18 mouse cellular contexts compared by ENCODE assay signal in the genomic region with DNA sequence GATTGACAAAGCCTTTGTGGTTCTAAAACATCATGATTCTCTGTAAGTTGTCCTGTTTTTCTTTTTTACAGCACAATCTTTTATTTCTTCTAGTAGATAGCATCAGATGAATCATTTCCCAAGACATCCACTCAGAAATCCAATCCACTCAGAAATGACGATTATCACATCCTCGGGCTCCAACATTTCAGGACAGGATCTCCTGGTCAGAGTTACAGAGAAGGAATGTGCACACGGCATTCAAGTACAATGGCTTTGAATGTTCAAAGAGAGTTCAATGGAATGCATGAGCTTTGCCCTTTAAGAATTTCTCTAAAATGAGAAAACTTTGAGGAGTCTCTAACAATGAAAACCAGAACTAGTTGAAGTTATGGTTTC.
DNase-seq lines count a peak whose midpoint lies in the region; ATAC-seq and TF ChIP-seq lines count a peak whose summit lies in the region.
"Had no signal": no experiment of that assay in that cellular context is flagged by ENCODE, and none has a peak within 500 bp of the region (broad histone marks: within the 10 kb centered on the region; RNA-seq: fewer than 3 reads in every experiment).

No protein-coding gene starts in this region.

- no peaks in the 10 kb centered on the region for H3K9me3 ChIP-seq in hindbrain, embryonic 11.5 days (ENCODE audit: control insufficient read depth, low read length)
- H3K9me3 ChIP-seq in hindbrain, postnatal 0 days (ENCODE audit: low read length): no peaks in the 10 kb centered on the region
- no peaks in the 10 kb centered on the region for H3K9me3 ChIP-seq in embryonic facial prominence, embryonic 15.5 days (replicated peaks)
- no peaks in the 10 kb centered on the region for H3K9me3 ChIP-seq in limb, embryonic 15.5 days
- H3K9me3 ChIP-seq: intestine, embryonic 15.5 days; stomach, embryonic 15.5 days had no signal

- H3K4me1 ChIP-seq in hindbrain, embryonic 11.5 days (replicated peaks; ENCODE audit: control insufficient read depth, insufficient read depth, low read length): no peaks in the 10 kb centered on the region; the same call in 1 of the 2 replicates
- no peaks in the 10 kb centered on the region for H3K4me1 ChIP-seq in hindbrain, postnatal 0 days (ENCODE audit: insufficient read depth, low read length)
- peaks cover 11% of the 10 kb centered on the region; the same call in 1 of the 2 replicates for H3K4me1 ChIP-seq in embryonic facial prominence, embryonic 15.5 days
- peaks cover 5% of the 10 kb centered on the region; the same call in 1 of the 2 replicates for H3K4me1 ChIP-seq in limb, embryonic 15.5 days
- H3K4me1 ChIP-seq: intestine, embryonic 15.5 days; stomach, embryonic 15.5 days had no signal

- no peak for TF ChIP-seq CTCF in hindbrain, postnatal 0 days (IDR thresholded peaks at IDR 0.05; ENCODE audit: low read depth)

- no peaks in the 10 kb centered on the region for H3K27me3 ChIP-seq in hindbrain, embryonic 11.5 days (ENCODE audit: control insufficient read depth, insufficient read depth, low read length)
- H3K27me3 ChIP-seq in hindbrain, postnatal 0 days (ENCODE audit: insufficient read depth, low read length): no peaks in the 10 kb centered on the region
- no peaks in the 10 kb centered on the region for H3K27me3 ChIP-seq in embryonic facial prominence, embryonic 15.5 days
- H3K27me3 ChIP-seq in limb, embryonic 15.5 days: no peaks in the 10 kb centered on the region
- H3K27me3 ChIP-seq: intestine, embryonic 15.5 days; stomach, embryonic 15.5 days had no signal

- H3K36me3 ChIP-seq in hindbrain, embryonic 11.5 days (ENCODE audit: control insufficient read depth, insufficient read depth, low read length): no peaks in the 10 kb centered on the region
- H3K36me3 ChIP-seq in hindbrain, postnatal 0 days (ENCODE audit: insufficient read depth, low read length): no peaks in the 10 kb centered on the region
- H3K36me3 ChIP-seq in embryonic facial prominence, embryonic 15.5 days: no peaks in the 10 kb centered on the region
- no peaks in the 10 kb centered on the region for H3K36me3 ChIP-seq in limb, embryonic 15.5 days
- H3K36me3 ChIP-seq: G1E; intestine, embryonic 15.5 days; stomach, embryonic 15.5 days had no signal

- peak overlapping the region; percentile 62; the same call in 1 of the 2 replicates for H3K27ac ChIP-seq in hindbrain, embryonic 11.5 days (ENCODE audit: low read depth, low read length)
- no peak overlapping the region for H3K27ac ChIP-seq in hindbrain, postnatal 0 days
- H3K27ac ChIP-seq in embryonic facial prominence, embryonic 15.5 days (replicated peaks): peak overlapping the region; percentile 70
- H3K27ac ChIP-seq in limb, embryonic 15.5 days: peak overlapping the region; percentile 39
- H3K27ac ChIP-seq: gastrocnemius, adult 2 months; intestine, embryonic 15.5 days; stomach, embryonic 15.5 days had no signal

- no peak for ATAC-seq in hindbrain, embryonic 11.5 days (ENCODE audit: low FRiP score)
- no peak for ATAC-seq in hindbrain, postnatal 0 days
- ATAC-seq in embryonic facial prominence, embryonic 15.5 days (ENCODE audit: insufficient number of reproducible peaks, low FRiP score, low TSS enrichment, low read depth): no peak
- ATAC-seq in limb, embryonic 15.5 days (ENCODE audit: insufficient number of reproducible peaks, low FRiP score, low TSS enrichment, low read depth): no peak
- ATAC-seq: intestine, embryonic 15.5 days; liver, postnatal 0 days had no signal

- H3K9ac ChIP-seq in hindbrain, embryonic 11.5 days (ENCODE audit: low read depth, low read length): no peak overlapping the region
- H3K9ac ChIP-seq in hindbrain, postnatal 0 days (replicated peaks; ENCODE audit: low read length): no peak overlapping the region
- H3K9ac ChIP-seq in embryonic facial prominence, embryonic 15.5 days: no peak overlapping the region
- no peak overlapping the region for H3K9ac ChIP-seq in limb, embryonic 15.5 days
- H3K9ac ChIP-seq: intestine, embryonic 15.5 days; liver, postnatal 0 days; stomach, embryonic 15.5 days had no signal

- H3K4me2 ChIP-seq in hindbrain, embryonic 11.5 days (replicated peaks; ENCODE audit: low read depth, low read length): no peak overlapping the region
- no peak overlapping the region for H3K4me2 ChIP-seq in hindbrain, postnatal 0 days (ENCODE audit: low read depth, low read length)
- H3K4me2 ChIP-seq in embryonic facial prominence, embryonic 15.5 days (replicated peaks): no peak overlapping the region
- H3K4me2 ChIP-seq in limb, embryonic 15.5 days: no peak overlapping the region
- H3K4me2 ChIP-seq: intestine, embryonic 15.5 days; stomach, embryonic 15.5 days had no signal

- no peak for DNase-seq in hindbrain, embryonic 11.5 days (ENCODE audit: low spot score)
- no peak for DNase-seq in hindbrain, postnatal 0 days (ENCODE audit: low spot score)
- DNase-seq in embryo, embryonic 10.5 days (ENCODE audit: low spot score): peak; percentile 49
- no peak for DNase-seq in urinary bladder, postnatal 4 days (ENCODE audit: low spot score in 2 of 2)
- DNase-seq in adrenal gland, postnatal 36 days: no peak
- DNase-seq: adrenal gland, postnatal 25 days; cerebellum, postnatal 36 days; gastrocnemius, adult 2 months; heart, postnatal 14 days; kidney, postnatal 36 days; left cerebral cortex, postnatal 4 days; liver, postnatal 0 days; thymus, postnatal 36 days had no signal

- 8% methylated on average over 3 of the region's 3 CpGs for WGBS in hindbrain, embryonic 11.5 days
- WGBS in hindbrain, postnatal 0 days: 12% methylated on average over 3 of the region's 3 CpGs
- WGBS in embryonic facial prominence, embryonic 15.5 days: 10% methylated on average over 3 of the region's 3 CpGs
- 21% methylated on average over 3 of the region's 3 CpGs for WGBS in limb, embryonic 15.5 days

- H3K4me3 ChIP-seq in hindbrain, embryonic 11.5 days (ENCODE audit: low read depth, low read length): no peak overlapping the region
- no peak overlapping the region for H3K4me3 ChIP-seq in hindbrain, postnatal 0 days (ENCODE audit: low read length)
- H3K4me3 ChIP-seq in embryonic facial prominence, embryonic 15.5 days (replicated peaks): no peak overlapping the region
- no peak overlapping the region for H3K4me3 ChIP-seq in limb, embryonic 15.5 days
- H3K4me3 ChIP-seq: gastrocnemius, adult 2 months; intestine, embryonic 15.5 days; stomach, embryonic 15.5 days had no signal
